ENCODE assay signal across 18 mouse cellular contexts in the genomic region with DNA sequence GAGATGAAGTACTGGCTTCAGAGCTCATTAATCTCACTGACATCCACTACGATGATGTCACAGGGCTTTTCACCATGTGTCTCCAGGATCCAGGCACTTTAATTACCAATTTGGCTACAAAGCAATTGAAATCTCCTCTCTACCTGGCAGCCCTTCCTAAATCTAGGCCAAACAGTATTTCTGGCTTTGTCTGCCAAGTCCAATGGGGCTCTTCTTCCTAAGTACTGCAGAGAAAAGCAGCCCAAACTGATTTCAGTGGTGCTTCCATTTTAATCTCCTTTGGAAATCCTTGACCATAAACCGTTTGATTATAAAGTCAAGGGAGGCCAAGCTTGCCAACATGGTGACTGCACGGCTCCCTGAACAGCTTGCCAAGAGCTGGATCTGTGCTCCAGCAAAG.
DNase-seq lines count a peak whose midpoint lies in the region; ATAC-seq and TF ChIP-seq lines count a peak whose summit lies in the region.
"Had no signal": no experiment of that assay in that cellular context is flagged by ENCODE, and none has a peak within 500 bp of the region (broad histone marks: within the 10 kb centered on the region; RNA-seq: fewer than 3 reads in every experiment).

No protein-coding gene starts in this region.

- peak; percentile 67 for DNase-seq in forebrain, embryonic 14.5 days (ENCODE audit: low spot score)
- DNase-seq in hindbrain, postnatal 0 days (ENCODE audit: low spot score) = peak; percentile 61
- DNase-seq in cerebellum, adult 11-12 months = peak; percentile 67
- DNase-seq in cerebellum, postnatal 14 days = peak; percentile 61 to 82
- no peak for DNase-seq in thymus, postnatal 4 days
- no peak for DNase-seq in kidney, postnatal 4 days
- DNase-seq: kidney, adult 18-20 months; kidney, postnatal 10 days; liver, postnatal 0 days; lung, postnatal 10 days; right cerebral cortex, postnatal 4 days had no signal

- H3K9ac ChIP-seq in forebrain, embryonic 14.5 days (ENCODE audit: low read length) = no peak overlapping the region
- no peak overlapping the region for H3K9ac ChIP-seq in forebrain, embryonic 12.5 days
- no peak overlapping the region for H3K9ac ChIP-seq in hindbrain, postnatal 0 days (replicated peaks; ENCODE audit: low read length)
- H3K9ac ChIP-seq in hindbrain, embryonic 13.5 days = no peak overlapping the region
- H3K9ac ChIP-seq: liver, postnatal 0 days; midbrain, embryonic 13.5 days had no signal

- no peaks in the 10 kb centered on the region for H3K9me3 ChIP-seq in forebrain, embryonic 14.5 days (replicated peaks; ENCODE audit: control insufficient read depth, low read length)
- H3K9me3 ChIP-seq in forebrain, embryonic 12.5 days = no peaks in the 10 kb centered on the region
- no peaks in the 10 kb centered on the region for H3K9me3 ChIP-seq in hindbrain, postnatal 0 days (ENCODE audit: low read length)
- no peaks in the 10 kb centered on the region for H3K9me3 ChIP-seq in hindbrain, embryonic 13.5 days
- H3K9me3 ChIP-seq: heart, embryonic 10.5 days; limb, embryonic 10.5 days; midbrain, embryonic 13.5 days had no signal

- no peak overlapping the region for H3K27ac ChIP-seq in forebrain, embryonic 14.5 days (ENCODE audit: low read depth, low read length)
- H3K27ac ChIP-seq in forebrain, embryonic 12.5 days = no peak overlapping the region
- H3K27ac ChIP-seq in hindbrain, postnatal 0 days = peak overlapping the region; percentile 48; the same call in 1 of the 2 replicates
- no peak overlapping the region for H3K27ac ChIP-seq in hindbrain, embryonic 13.5 days
- H3K27ac ChIP-seq: heart, embryonic 10.5 days; limb, embryonic 10.5 days; midbrain, embryonic 13.5 days; stomach, postnatal 0 days had no signal

- no peak overlapping the region for H3K4me2 ChIP-seq in forebrain, embryonic 14.5 days (ENCODE audit: low read length)
- H3K4me2 ChIP-seq in forebrain, embryonic 12.5 days = no peak overlapping the region
- no peak overlapping the region for H3K4me2 ChIP-seq in hindbrain, postnatal 0 days (ENCODE audit: low read depth, low read length)
- H3K4me2 ChIP-seq in hindbrain, embryonic 13.5 days = no peak overlapping the region
- H3K4me2 ChIP-seq: midbrain, embryonic 13.5 days had no signal

- no peak overlapping the region for H3K4me3 ChIP-seq in forebrain, embryonic 14.5 days (ENCODE audit: low read depth, low read length)
- H3K4me3 ChIP-seq in forebrain, embryonic 12.5 days (replicated peaks) = no peak overlapping the region
- H3K4me3 ChIP-seq in hindbrain, postnatal 0 days (ENCODE audit: low read length) = no peak overlapping the region
- H3K4me3 ChIP-seq in hindbrain, embryonic 13.5 days = no peak overlapping the region
- H3K4me3 ChIP-seq: heart, embryonic 10.5 days; limb, embryonic 10.5 days; midbrain, embryonic 13.5 days had no signal

- 60% methylated on average over 3 of the region's 3 CpGs for WGBS in forebrain, embryonic 14.5 days
- WGBS in forebrain, embryonic 12.5 days = 86% methylated on average over 3 of the region's 3 CpGs
- WGBS in hindbrain, postnatal 0 days = 54% methylated on average over 3 of the region's 3 CpGs
- 77% methylated on average over 3 of the region's 3 CpGs for WGBS in hindbrain, embryonic 13.5 days

- H3K36me3 ChIP-seq in forebrain, embryonic 14.5 days (ENCODE audit: control insufficient read depth, insufficient read depth, low read length) = no peaks in the 10 kb centered on the region
- H3K36me3 ChIP-seq in forebrain, embryonic 12.5 days (replicated peaks) = no peaks in the 10 kb centered on the region
- no peaks in the 10 kb centered on the region for H3K36me3 ChIP-seq in hindbrain, postnatal 0 days (ENCODE audit: insufficient read depth, low read length)
- H3K36me3 ChIP-seq in hindbrain, embryonic 13.5 days = no peaks in the 10 kb centered on the region
- H3K36me3 ChIP-seq: heart, embryonic 10.5 days; limb, embryonic 10.5 days; midbrain, embryonic 13.5 days had no signal

- ATAC-seq in forebrain, embryonic 14.5 days = peak; percentile 40; the same call in 1 of the 2 replicates
- no peak for ATAC-seq in forebrain, embryonic 12.5 days (ENCODE audit: low FRiP score)
- peak; percentile 63 for ATAC-seq in hindbrain, postnatal 0 days
- no peak for ATAC-seq in hindbrain, embryonic 13.5 days (ENCODE audit: low FRiP score)
- ATAC-seq: CD4-positive, CD25-positive, alpha-beta regulatory T cell, adult 4 months; liver, postnatal 0 days; midbrain, embryonic 13.5 days had no signal

- no peak for TF ChIP-seq CTCF in hindbrain, postnatal 0 days (IDR thresholded peaks at IDR 0.05; ENCODE audit: low read depth)

- no peaks in the 10 kb centered on the region for H3K4me1 ChIP-seq in forebrain, embryonic 14.5 days (ENCODE audit: control insufficient read depth, insufficient read depth, low read length)
- no peaks in the 10 kb centered on the region; the same call in 1 of the 2 replicates for H3K4me1 ChIP-seq in forebrain, embryonic 12.5 days
- H3K4me1 ChIP-seq in hindbrain, postnatal 0 days (ENCODE audit: insufficient read depth, low read length) = no peaks in the 10 kb centered on the region; the same call in 1 of the 2 replicates
- H3K4me1 ChIP-seq in hindbrain, embryonic 13.5 days (replicated peaks) = no peaks in the 10 kb centered on the region
- H3K4me1 ChIP-seq: heart, embryonic 10.5 days; midbrain, embryonic 13.5 days had no signal

- H3K27me3 ChIP-seq in forebrain, embryonic 14.5 days (replicated peaks; ENCODE audit: control insufficient read depth, insufficient read depth, low read length) = no peaks in the 10 kb centered on the region
- H3K27me3 ChIP-seq in forebrain, embryonic 12.5 days = no peaks in the 10 kb centered on the region
- no peaks in the 10 kb centered on the region for H3K27me3 ChIP-seq in hindbrain, postnatal 0 days (ENCODE audit: insufficient read depth, low read length)
- no peaks in the 10 kb centered on the region for H3K27me3 ChIP-seq in hindbrain, embryonic 13.5 days
- H3K27me3 ChIP-seq: midbrain, embryonic 13.5 days had no signal

Comparison
In these comparisons a context has a peak if more than half of its experiments do, and no peak if none do; other contexts are left out.
1. ATAC-seq: peak in forebrain, embryonic 14.5 days (single experiment) and hindbrain, postnatal 0 days (single experiment); none in forebrain, embryonic 12.5 days (single experiment) and hindbrain, embryonic 13.5 days (single experiment).
2. DNase-seq: peak in forebrain, embryonic 14.5 days (single experiment), hindbrain, postnatal 0 days (single experiment), cerebellum, adult 11-12 months (single experiment) and cerebellum, postnatal 14 days (2 of 2); none in thymus, postnatal 4 days (single experiment) and kidney, postnatal 4 days (0 of 2).